Mouse (Mus musculus): ENCODE data around the gene Pnkd.

DNA sequence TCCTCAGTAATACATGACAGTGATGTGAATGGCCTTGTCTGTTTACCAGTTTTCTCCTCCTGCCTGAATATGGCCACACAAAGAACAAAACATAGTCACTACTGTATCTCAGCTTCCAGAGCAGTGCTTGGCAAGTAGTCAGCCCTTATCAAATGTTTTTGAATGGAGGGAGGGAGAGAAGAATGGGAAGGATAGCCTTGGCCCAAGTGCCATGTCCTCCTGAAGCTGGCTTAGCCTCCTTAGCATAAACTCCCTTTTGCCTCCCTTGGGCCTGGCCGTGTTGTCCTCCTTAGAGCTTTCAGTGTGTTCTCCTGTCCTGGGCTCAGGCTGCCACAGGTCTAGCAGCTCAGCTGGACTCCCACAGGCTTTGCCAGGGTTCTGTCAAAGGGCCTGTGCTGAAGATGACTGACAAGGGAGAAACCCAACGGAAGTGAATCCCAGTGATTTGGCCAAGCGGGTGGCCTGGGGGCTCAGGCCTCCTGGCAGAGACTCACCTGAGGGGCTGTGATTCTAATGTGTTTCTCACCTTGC, 52.6 kb downstream of the Pnkd start:
- TF ChIP-seq CTCF (conservative IDR thresholded peaks at IDR 0.05; ENCODE audit: low read length) (no peak), NANOG (IDR thresholded peaks at IDR 0.05; ENCODE audit: borderline replicate concordance, low read length) (no peak), POU5F1 (IDR thresholded peaks at IDR 0.05; ENCODE audit: borderline replicate concordance, low read length) (no peak)

Data from E14TG2a.4 (cell line).